Mouse (Mus musculus) layer of hippocampus, adult 2 months (tissue): ENCODE data around the gene Hcls1. TPM values are rescaled to one million over a fixed set of nuclear protein-coding genes. Genes with fewer than 3 reads are reported as not detected.

Experiments
- DNase-seq, 2 experiments: peaks; one replicate each; pipeline ENCODE4 v3.0.0; 2022; ENCODE audit warnings: low spot score in 2 of 2
- H3K27ac ChIP-seq: fragments of 200-600 bp; 2 replicates; pipeline ENCODE4 v1.8.1; 2022
- H3K4me3 ChIP-seq: fragments of 200-600 bp; 2 replicates; pipeline ENCODE4 v1.8.1; 2022; ENCODE audit warnings: mild to moderate bottlenecking
- CTCF ChIP-seq: fragments of 200-600 bp; conservative IDR thresholded peaks from 2 replicates; pipeline ENCODE4 v1.8.1; 2022; ENCODE audit warnings: antibody characterized with exemption, mild to moderate bottlenecking, moderate library complexity
- total RNA-seq, 2 experiments: library from RNA; stranded (reverse); gene quantifications; 2 replicates each; pipeline ENCODE4 v1.2.3; 2021

Hcls1 gene
- total RNA-seq, 2 experiments from 2014 or later, result 3.6 to 4.4 TPM

GRCm38 (mm10) chr16:36979127-36979526 is 44.3 kb downstream of the Hcls1 start:
- H3K27ac ChIP-seq, result no peak overlapping the region
- no peak overlapping the region for H3K4me3 ChIP-seq
- no peak for TF ChIP-seq CTCF
- DNase-seq, result no peak

- Histone ChIP-seq H3K4me3 (no peak overlapping the region), H3K27ac (no peak overlapping the region)
- no peak for DNase-seq
- TF ChIP-seq CTCF, result no peak
These were observed 49.0 kb downstream of the Hcls1 start for GRCm38 (mm10) chr16:36983796-36984195.

GRCm38 (mm10) chr16:36985636-36986042 is 50.9 kb downstream of the Hcls1 start:
- H3K27ac ChIP-seq, result no peak overlapping the region
- no peak overlapping the region for H3K4me3 ChIP-seq
- no peak for DNase-seq
- no peak for TF ChIP-seq CTCF

GRCm38 (mm10) chr16:36987399-36987798 is 52.6 kb downstream of the Hcls1 start:
- Histone ChIP-seq H3K4me3 (no peak overlapping the region), H3K27ac (no peak overlapping the region)
- TF ChIP-seq CTCF, result no peak
- DNase-seq, result no peak

- H3K27ac ChIP-seq, result no peak overlapping the region
- H3K4me3 ChIP-seq, result no peak overlapping the region
- DNase-seq, result no peak
- no peak for TF ChIP-seq CTCF
These were observed 53.3 kb downstream of the Hcls1 start for GRCm38 (mm10) chr16:36988066-36988465.

- H3K27ac ChIP-seq, result no peak overlapping the region
- TF ChIP-seq CTCF, result no peak
- DNase-seq, result no peak
- H3K4me3 ChIP-seq, result no peak overlapping the region
These were observed 54.7 kb downstream of the Hcls1 start for GRCm38 (mm10) chr16:36989493-36989892.

- no peak for TF ChIP-seq CTCF
- Histone ChIP-seq H3K27ac (no peak within 1 kb of the TSS), H3K4me3 (no peak within 1 kb of the TSS)
- DNase-seq, result no peak
These were observed 55.3 kb downstream of the Hcls1 start, which contains the start of gene Fbxo40 for GRCm38 (mm10) chr16:36989999-36990625. TSS of gene Fbxo40 (minus strand) at chr16:36990467.

GRCm38 (mm10) chr16:36997650-36998049 is 62.9 kb downstream of the Hcls1 start:
- H3K27ac ChIP-seq, result no peak overlapping the region
- DNase-seq, result no peak
- no peak for TF ChIP-seq CTCF

GRCm38 (mm10) chr16:36999366-36999972 is 64.7 kb downstream of the Hcls1 start:
- Histone ChIP-seq H3K4me3 (no peak overlapping the region), H3K27ac (no peak overlapping the region)
- DNase-seq, result no peak
- no peak for TF ChIP-seq CTCF

More at GRCm38 (mm10) chr16:36997650-36998049, 62.9 kb downstream of the Hcls1 start:
- H3K4me3 ChIP-seq, result no peak overlapping the region

- H3K27ac ChIP-seq, result no peak overlapping the region
- DNase-seq, result no peak
- no peak overlapping the region for H3K4me3 ChIP-seq
- TF ChIP-seq CTCF, result no peak
These were observed 74.5 kb downstream of the Hcls1 start for GRCm38 (mm10) chr16:37009262-37009661.

- peak overlapping the region; percentile 87; the same call in 1 of the 2 replicates for H3K27ac ChIP-seq
- DNase-seq, result peak; percentile 57 to 60
These were observed 75.6 kb downstream of the Hcls1 start for GRCm38 (mm10) chr16:37010370-37010769.

GRCm38 (mm10) chr16:37011061-37011921 is 76.5 kb downstream of the Hcls1 start, which contains the start of gene Polq:
TSS of gene Polq (plus strand) at chr16:37011786.
- Histone ChIP-seq H3K27ac (peak within 1 kb of the TSS; percentile 87), H3K4me3 (peak within 1 kb of the TSS; percentile 66)
- peak; percentile 94 to 97 for DNase-seq
- TF ChIP-seq CTCF, result peak; percentile 22; the same call in 1 of the 2 replicates

More at GRCm38 (mm10) chr16:37010370-37010769, 75.6 kb downstream of the Hcls1 start:
- peak; percentile 84 for TF ChIP-seq CTCF
- H3K4me3 ChIP-seq, result no peak overlapping the region

- Histone ChIP-seq H3K27ac (no peak overlapping the region), H3K4me3 (peak overlapping the region; percentile 66)
- TF ChIP-seq CTCF, result no peak
- DNase-seq, result peak in 1 of 2 experiments; percentile 6
These were observed 77.1 kb downstream of the Hcls1 start for GRCm38 (mm10) chr16:37011922-37012289.
